Mouse (Mus musculus): ENCODE results near the gene Oog4.

- peak; percentile 45; the same call in 1 of the 2 replicates for TF ChIP-seq EP300 (IDR thresholded peaks at IDR 0.05; ENCODE audit: low read depth)
- TF ChIP-seq CTCF (IDR thresholded peaks at IDR 0.05; ENCODE audit: low read depth), result no peak
Observed at GRCm38 (mm10) chr4:143412219-143413092, 37.7 kb downstream of the Oog4 start, which contains the start of gene Pramef8.
